Mouse (Mus musculus): ENCODE measurements around the gene Lmna. TPM values are rescaled to one million over a fixed set of nuclear protein-coding genes. Genes with fewer than 3 reads are reported as not detected.

The Lmna gene
- polyA plus RNA-seq, 1 experiment from 2014 or later = 267 TPM

- no peak for ATAC-seq (ENCODE audit: low FRiP score, low TSS enrichment)
- peak overlapping the region; percentile 97 for H3K4me3 ChIP-seq (ENCODE audit: low read depth, low read length)
- peak overlapping the region; percentile 98; the same call in 1 of the 2 replicates for H3K27ac ChIP-seq (replicated peaks)
- WGBS = 34% methylated on average over 4 of the region's 4 CpGs
- DNase-seq (ENCODE audit: low spot score) = no peak
- peak overlapping the region; percentile 79 for H3K4me2 ChIP-seq (replicated peaks; ENCODE audit: low read depth)
- TF ChIP-seq CTCF (IDR thresholded peaks at IDR 0.05; ENCODE audit: low read depth) (no peak), EP300 (optimal IDR thresholded peaks at IDR 0.05) (no peak)
- no peaks in the 10 kb centered on the region for H3K36me3 ChIP-seq (ENCODE audit: control insufficient read depth, insufficient read depth, low read length)
- H3K9ac ChIP-seq (ENCODE audit: low read length) = peak overlapping the region; percentile 91
- H3K27me3 ChIP-seq (ENCODE audit: control insufficient read depth, insufficient read depth, low read length) = no peaks in the 10 kb centered on the region
- H3K4me1 ChIP-seq (replicated peaks; ENCODE audit: control insufficient read depth, insufficient read depth) = peaks cover 18% of the 10 kb centered on the region
- no peaks in the 10 kb centered on the region for H3K9me3 ChIP-seq (ENCODE audit: control insufficient read depth, low read length)
Observed at GRCm38 (mm10) chr3:88500655-88501365, 8.9 kb downstream of the Lmna start.

GRCm38 (mm10) chr3:88500087-88500486, 9.7 kb downstream of the Lmna start:
- TF ChIP-seq EP300 (optimal IDR thresholded peaks at IDR 0.05) = no peak
- TF ChIP-seq CTCF (IDR thresholded peaks at IDR 0.05; ENCODE audit: low read depth) = 0 out of 2 replicates have a peak, but pooled peaks have one; percentile 15
- 66% methylated on average over 7 of the region's 7 CpGs for WGBS
- Histone ChIP-seq H3K4me3 (ENCODE audit: low read depth, low read length) (peak overlapping the region; percentile 97; the same call in 1 of the 2 replicates), H3K9ac (ENCODE audit: low read length) (no peak overlapping the region), H3K4me2 (replicated peaks; ENCODE audit: low read depth) (peak overlapping the region; percentile 79), H3K4me1 (replicated peaks; ENCODE audit: control insufficient read depth, insufficient read depth) (peaks cover 21% of the 10 kb centered on the region), H3K9me3 (ENCODE audit: control insufficient read depth, low read length) (no peaks in the 10 kb centered on the region), H3K27ac (replicated peaks) (no peak overlapping the region), H3K27me3 (ENCODE audit: control insufficient read depth, insufficient read depth, low read length) (no peaks in the 10 kb centered on the region), H3K36me3 (ENCODE audit: control insufficient read depth, insufficient read depth, low read length) (0 out of 2 replicates have a peak, but pooled peaks cover 3% of the 10 kb centered on the region)
- ATAC-seq (ENCODE audit: low FRiP score, low TSS enrichment) (no peak), DNase-seq (ENCODE audit: low spot score) (no peak)

GRCm38 (mm10) chr3:88499580-88499979, 10.2 kb downstream of the Lmna start:
- TF ChIP-seq CTCF (IDR thresholded peaks at IDR 0.05; ENCODE audit: low read depth) (no peak), EP300 (optimal IDR thresholded peaks at IDR 0.05) (no peak)
- Histone ChIP-seq H3K9me3 (ENCODE audit: control insufficient read depth, low read length) (no peaks in the 10 kb centered on the region), H3K9ac (ENCODE audit: low read length) (no peak overlapping the region), H3K36me3 (ENCODE audit: control insufficient read depth, insufficient read depth, low read length) (peaks cover 3% of the 10 kb centered on the region; the same call in 1 of the 2 replicates), H3K27ac (replicated peaks) (no peak overlapping the region), H3K4me3 (ENCODE audit: low read depth, low read length) (no peak overlapping the region), H3K4me2 (replicated peaks; ENCODE audit: low read depth) (no peak overlapping the region; the same call in 1 of the 2 replicates), H3K4me1 (replicated peaks; ENCODE audit: control insufficient read depth, insufficient read depth) (peaks cover 22% of the 10 kb centered on the region), H3K27me3 (ENCODE audit: control insufficient read depth, insufficient read depth, low read length) (no peaks in the 10 kb centered on the region)
- no peak for DNase-seq (ENCODE audit: low spot score)
- WGBS = 64% methylated on average over 4 of the region's 4 CpGs
- no peak for ATAC-seq (ENCODE audit: low FRiP score, low TSS enrichment)

GRCm38 (mm10) chr3:88495741-88496415, 13.9 kb downstream of the Lmna start:
- Histone ChIP-seq H3K9me3 (ENCODE audit: control insufficient read depth, low read length) (no peaks in the 10 kb centered on the region), H3K4me2 (replicated peaks; ENCODE audit: low read depth) (peak overlapping the region; percentile 29; the same call in 1 of the 2 replicates), H3K4me3 (ENCODE audit: low read depth, low read length) (no peak overlapping the region), H3K4me1 (replicated peaks; ENCODE audit: control insufficient read depth, insufficient read depth) (peaks cover 29% of the 10 kb centered on the region), H3K36me3 (ENCODE audit: control insufficient read depth, insufficient read depth, low read length) (peaks cover 3% of the 10 kb centered on the region; the same call in 1 of the 2 replicates), H3K9ac (ENCODE audit: low read length) (peak overlapping the region; percentile 13; the same call in 1 of the 2 replicates), H3K27me3 (ENCODE audit: control insufficient read depth, insufficient read depth, low read length) (no peaks in the 10 kb centered on the region), H3K27ac (replicated peaks) (peak overlapping the region; percentile 99)
- DNase-seq (ENCODE audit: low spot score) (no peak), ATAC-seq (ENCODE audit: low FRiP score, low TSS enrichment) (no peak)
- 71% methylated on average over 10 of the region's 10 CpGs for WGBS
- no peak for TF ChIP-seq CTCF (IDR thresholded peaks at IDR 0.05; ENCODE audit: low read depth)
- TF ChIP-seq EP300 (optimal IDR thresholded peaks at IDR 0.05) = no peak

GRCm38 (mm10) chr3:88494836-88495628, 14.7 kb downstream of the Lmna start:
- H3K4me1 ChIP-seq (replicated peaks; ENCODE audit: control insufficient read depth, insufficient read depth) = peaks cover 29% of the 10 kb centered on the region
- TF ChIP-seq EP300 (optimal IDR thresholded peaks at IDR 0.05) (no peak), CTCF (IDR thresholded peaks at IDR 0.05; ENCODE audit: low read depth) (no peak)
- H3K9ac ChIP-seq (ENCODE audit: low read length) = peak overlapping the region; percentile 13; the same call in 1 of the 2 replicates
- no peaks in the 10 kb centered on the region for H3K27me3 ChIP-seq (ENCODE audit: control insufficient read depth, insufficient read depth, low read length)
- WGBS = 18% methylated on average over 9 of the region's 9 CpGs
- H3K4me2 ChIP-seq (replicated peaks; ENCODE audit: low read depth) = peak overlapping the region; percentile 29; the same call in 1 of the 2 replicates
- H3K27ac ChIP-seq (replicated peaks) = peak overlapping the region; percentile 99
- ATAC-seq (ENCODE audit: low FRiP score, low TSS enrichment) (no peak), DNase-seq (ENCODE audit: low spot score) (peak; percentile 77)
- H3K9me3 ChIP-seq (ENCODE audit: control insufficient read depth, low read length) = no peaks in the 10 kb centered on the region
- H3K36me3 ChIP-seq (ENCODE audit: control insufficient read depth, insufficient read depth, low read length) = peaks cover 3% of the 10 kb centered on the region; the same call in 1 of the 2 replicates
- H3K4me3 ChIP-seq (ENCODE audit: low read depth, low read length) = no peak overlapping the region

Data from stomach, postnatal 0 days (tissue).